Mouse (Mus musculus): Measurements from ENCODE around the gene Dcdc2c. TPM values are rescaled to one million over a fixed set of nuclear protein-coding genes. Genes with fewer than 3 reads are reported as not detected.

Gene Dcdc2c
- total RNA-seq, 4 experiments from 2014 or later, result not detected

DNA sequence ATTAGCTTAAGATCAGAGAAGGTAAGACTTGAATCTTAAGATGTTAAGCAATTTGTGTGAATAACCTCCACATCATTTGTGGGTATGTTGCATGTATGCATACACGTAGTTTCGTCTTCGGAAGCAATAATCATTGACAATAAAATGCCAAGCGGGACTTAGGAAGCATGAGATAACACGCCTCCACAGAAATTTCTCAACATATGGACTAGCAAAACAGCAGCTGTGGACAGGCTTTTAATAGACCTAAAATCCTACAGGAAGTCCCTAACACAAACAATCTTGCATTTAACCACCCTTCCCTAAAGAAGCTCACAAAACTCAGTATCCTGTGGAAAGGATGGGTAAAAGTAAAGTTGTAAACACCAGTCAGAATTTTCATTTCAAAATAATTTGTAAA is 93.4 kb downstream of the Dcdc2c start:
- DNase-seq (ENCODE audit: low spot score), result no peak

- DNase-seq (ENCODE audit: low spot score), result no peak
Measured at GRCm38 (mm10) chr12:28436536-28436935, 115.7 kb downstream of the Dcdc2c start.

DNA sequence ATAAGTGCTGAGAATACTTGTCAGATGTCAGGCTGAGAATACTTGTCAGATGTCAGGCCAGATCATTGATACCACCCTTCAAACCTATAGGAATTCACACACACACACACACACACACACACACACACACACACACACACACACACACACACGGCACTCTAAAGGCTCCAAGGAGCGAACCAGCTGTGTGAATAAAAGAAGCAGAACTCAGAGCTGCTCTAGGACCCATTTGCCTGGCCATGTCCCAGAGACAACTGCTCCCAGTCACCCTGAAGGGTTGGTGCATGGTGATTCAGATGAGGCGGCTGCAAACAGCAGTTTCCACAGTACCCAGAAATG is 119.5 kb downstream of the Dcdc2c start:
- DNase-seq (ENCODE audit: low spot score), result no peak

DNA sequence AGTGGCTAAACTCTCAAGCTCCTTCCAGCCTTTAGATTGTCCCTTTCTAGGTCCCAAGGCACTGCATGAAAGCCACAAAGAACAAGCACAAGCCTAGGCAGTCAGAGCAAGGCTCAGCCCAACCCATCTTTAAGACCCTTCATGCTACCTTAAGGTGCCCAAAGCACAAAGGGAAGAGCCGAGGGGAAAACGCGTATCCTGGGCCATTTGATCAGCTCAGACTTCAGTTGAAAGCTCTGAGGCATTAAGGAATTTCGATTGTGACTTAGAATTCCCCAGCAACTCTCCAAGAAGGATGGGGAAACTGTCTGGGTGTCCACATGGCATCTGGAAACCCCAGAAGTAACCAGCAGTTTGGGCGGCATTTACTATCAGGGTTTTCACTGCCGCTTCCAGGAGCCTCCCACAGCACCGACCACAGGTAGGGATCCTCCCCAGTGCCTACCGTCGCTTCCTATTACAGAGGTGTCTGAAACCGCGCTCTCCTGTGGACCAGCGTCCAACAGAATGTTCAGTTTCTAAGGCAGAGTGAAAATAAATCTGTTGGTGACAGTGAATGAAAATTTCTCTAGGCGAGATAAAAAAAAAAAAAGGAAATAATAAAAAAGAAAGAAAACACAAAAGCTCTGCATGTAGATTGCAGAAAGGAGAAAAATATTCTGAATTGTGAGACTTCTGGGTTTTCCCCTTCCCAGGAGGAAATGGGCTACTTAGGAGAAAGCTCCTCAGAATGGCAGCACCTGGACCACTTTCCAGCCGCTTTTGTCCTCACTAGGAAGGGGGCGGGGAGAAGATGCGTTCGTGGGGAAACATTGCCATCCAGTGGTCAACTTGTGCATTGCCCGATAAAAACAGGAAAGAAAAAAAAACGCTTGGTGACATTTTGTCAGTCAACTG is 120.1 kb downstream of the Dcdc2c start:
- peak; percentile 20 for DNase-seq (ENCODE audit: low spot score)

- DNase-seq (ENCODE audit: low spot score), result no peak
Measured at GRCm38 (mm10) chr12:28429856-28430255, 122.3 kb downstream of the Dcdc2c start.

GRCm38 (mm10) chr12:28416957-28417356 is 135.2 kb downstream of the Dcdc2c start:
- DNase-seq (ENCODE audit: low spot score), result no peak

DNA sequence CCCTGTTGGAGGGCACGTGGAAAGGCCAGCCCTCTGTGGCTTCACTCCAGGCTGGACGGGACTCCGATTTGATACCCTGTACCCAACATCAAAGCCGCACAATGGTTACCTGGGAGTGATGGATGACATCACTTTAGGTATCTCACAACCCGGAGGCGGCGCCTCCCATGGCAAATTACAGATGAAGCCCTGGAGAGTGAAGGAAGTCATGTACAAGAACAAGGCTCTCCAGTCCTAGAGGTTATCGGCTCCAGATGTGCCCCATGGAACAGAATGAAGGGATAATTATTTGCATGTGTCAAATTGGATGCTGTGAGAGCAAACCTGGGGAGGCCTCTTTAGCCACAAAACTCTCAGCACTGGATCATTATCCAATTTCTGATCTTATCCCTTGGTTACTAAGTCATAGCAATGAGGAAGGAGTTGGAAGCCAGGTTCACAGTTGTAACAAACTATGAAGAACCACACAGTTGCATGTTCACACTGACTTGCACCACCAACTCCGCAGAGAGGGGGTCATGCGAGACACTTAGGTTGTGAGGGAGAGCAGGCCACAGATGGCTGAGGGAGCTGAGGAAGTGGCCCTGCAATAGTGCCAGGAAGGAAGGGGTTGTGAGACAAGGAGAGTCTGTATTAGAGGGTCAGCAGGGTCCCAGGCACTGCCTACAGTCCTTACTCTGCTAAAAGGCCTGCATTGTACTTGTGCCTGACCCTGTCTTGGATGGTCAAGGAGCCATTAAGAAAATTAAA is 144.4 kb downstream of the Dcdc2c start:
- no peak for DNase-seq (ENCODE audit: low spot score)

- DNase-seq (ENCODE audit: low spot score), result no peak
Measured at GRCm38 (mm10) chr12:28402256-28402655, 149.9 kb downstream of the Dcdc2c start.

- DNase-seq (ENCODE audit: low spot score), result no peak
Measured at GRCm38 (mm10) chr12:28401372-28401771, 150.8 kb downstream of the Dcdc2c start.

DNA sequence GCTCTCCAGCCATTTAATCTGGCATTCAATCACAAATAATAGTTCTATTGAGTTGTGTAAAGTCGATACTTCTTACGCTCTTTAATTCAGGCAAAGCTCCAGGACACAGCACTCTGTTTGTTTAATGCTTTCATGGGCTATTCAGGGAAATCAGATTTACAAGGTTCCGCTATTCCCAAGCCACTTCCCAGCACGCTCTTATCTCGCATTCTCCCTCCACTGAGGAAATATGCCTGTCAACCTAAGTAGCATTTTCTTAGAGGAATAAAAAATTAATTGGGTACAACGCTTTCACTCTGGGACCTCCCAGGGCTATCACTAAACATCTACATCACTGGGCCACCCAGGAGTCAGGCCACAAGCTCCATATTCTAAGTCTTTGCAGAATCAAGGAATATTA is 160.1 kb downstream of the Dcdc2c start:
- no peak for DNase-seq (ENCODE audit: low spot score)

Other genes with a start within 250 kb of the Dcdc2c start
- gene Allc, start 30.1 kb upstream of the Dcdc2c start, total RNA-seq (2022), result not detected
- gene Colec11, start 71.0 kb upstream of the Dcdc2c start, total RNA-seq (2022), result 10 to 100 TPM; 11.8 to 18.1 (median 14.3) TPM
- 100 to 1,000 TPM; 211 to 303 (median 290) TPM for gene Rps7, start 83.6 kb upstream of the Dcdc2c start, total RNA-seq (2022)
- gene Rnaseh1, start 97.2 kb upstream of the Dcdc2c start, total RNA-seq (2022), result 1 to 10 TPM; 6.7 to 9.4 (median 8.2) TPM
- 10 to 100 TPM; 58.0 to 62.6 (median 61.6) TPM for gene Adi1, start 122.8 kb upstream of the Dcdc2c start, total RNA-seq (2022)
- gene Trappc12, start 198.1 kb upstream of the Dcdc2c start, total RNA-seq (2022), result 10 to 100 TPM; 20.8 to 26.5 (median 23.6) TPM
- gene Eipr1, start 199.4 kb upstream of the Dcdc2c start, total RNA-seq (2022), result 1 to 10 TPM; 8.9 to 9.6 (median 9.0) TPM